Mouse (Mus musculus) MEL (cell line): ENCODE measurements at regions not wholly inside any gene's neighbourhood (a gene's known extent, or its start where the extent isn't known, plus 50 kb on each side); places are given as distances from the start of the nearest gene placed in this dataset.

ENCODE experiments used
- BHLHE40 ChIP-seq: IDR thresholded peaks from 2 replicates; pipeline ENCODE4 v1.6.1; 2012; ENCODE audit warnings: low read depth, mild to moderate bottlenecking, inconsistent platforms, low read length, improper control_type of control experiment, borderline replicate concordance
- CHD2 ChIP-seq: IDR thresholded peaks from 2 replicates; pipeline ENCODE4 v1.6.1; 2011; ENCODE audit warnings: low read length, improper control_type of control experiment
- CTCF ChIP-seq, 3 experiments: IDR thresholded peaks in 2 of 3; conservative IDR thresholded peaks in 1 of 3; 2 replicates each; pipeline ENCODE4 v1.5.1; 2011 to 2012; ENCODE audit warnings: low read length in 3 of 3, low read depth in 2 of 3, mild to moderate bottlenecking in 2 of 3, improper control_type of control experiment in 1 of 3, inconsistent platforms in 1 of 3, mixed read lengths in 1 of 3, moderate library complexity in 1 of 3; ENCODE audit not compliant: control insufficient read depth in 1 of 3, insufficient read depth in 1 of 3, poor library complexity in 1 of 3, severe bottlenecking in 1 of 3
- E2F4 ChIP-seq: IDR thresholded peaks from 2 replicates; pipeline ENCODE4 v1.6.1; 2011; ENCODE audit warnings: low read depth, low read length, improper control_type of control experiment, borderline replicate concordance
- ELF1 ChIP-seq: IDR thresholded peaks from 2 replicates; pipeline ENCODE4 v1.6.1; 2014; ENCODE audit warnings: low read depth, mild to moderate bottlenecking, inconsistent platforms, low read length, improper control_type of control experiment, moderate library complexity
- GATA1 ChIP-seq: IDR thresholded peaks from 2 replicates; pipeline ENCODE4 v1.6.1; 2011; ENCODE audit warnings: low read depth, low read length, improper control_type of control experiment
- MYC ChIP-seq: IDR thresholded peaks from 2 replicates; pipeline ENCODE4 v1.6.1; 2011; ENCODE audit warnings: low read depth, mild to moderate bottlenecking, low read length, improper control_type of control experiment, moderate library complexity
- POLR2A ChIP-seq, 2 experiments: IDR thresholded peaks; 2 replicates each; pipeline ENCODE4 v1.6.1; 2011 to 2012; ENCODE audit warnings: low read length in 2 of 2, mild to moderate bottlenecking in 2 of 2, control low read depth in 1 of 2, improper control_type of control experiment in 1 of 2, low read depth in 1 of 2, moderate library complexity in 1 of 2; ENCODE audit not compliant: control insufficient read depth in 1 of 2, insufficient read depth in 1 of 2, poor library complexity in 1 of 2
- SIN3A ChIP-seq: IDR thresholded peaks from 2 replicates; pipeline ENCODE4 v1.6.1; 2012; ENCODE audit warnings: low read length, improper control_type of control experiment, inconsistent platforms
- TBP ChIP-seq: IDR thresholded peaks from 2 replicates; pipeline ENCODE4 v1.8.0; 2011; ENCODE audit warnings: low read depth, low read length, improper control_type of control experiment
- TCF12 ChIP-seq: IDR thresholded peaks from 2 replicates; pipeline ENCODE4 v1.6.1; 2014; ENCODE audit warnings: low read depth, mild to moderate bottlenecking, inconsistent platforms, low read length, improper control_type of control experiment, moderate library complexity
- USF2 ChIP-seq, 2 experiments: IDR thresholded peaks; 2 replicates each; pipeline ENCODE4 v1.6.1; 2011 to 2012; ENCODE audit warnings: improper control_type of control experiment in 2 of 2, low read length in 2 of 2, borderline replicate concordance in 1 of 2, inconsistent platforms in 1 of 2, low read depth in 1 of 2, mild to moderate bottlenecking in 1 of 2; ENCODE audit not compliant: insufficient read depth in 1 of 2
- ZC3H11A ChIP-seq: IDR thresholded peaks from 2 replicates; pipeline ENCODE4 v1.6.1; 2012; ENCODE audit warnings: low read depth, mild to moderate bottlenecking, inconsistent platforms, low read length, improper control_type of control experiment
- ZMIZ1 ChIP-seq: IDR thresholded peaks from 2 replicates; pipeline ENCODE4 v1.6.1; 2012; ENCODE audit warnings: low read depth, mild to moderate bottlenecking, inconsistent platforms, low read length, improper control_type of control experiment, moderate library complexity

GRCm38 (mm10) chr3:111386334-111386733 is 1135.5 kb upstream of the Prmt6 start:
- TF ChIP-seq TBP (no peak), GATA1 (no peak), CTCF (IDR thresholded peaks at IDR 0.05 in 2 of 3, conservative IDR thresholded peaks at IDR 0.05 in 1 of 3; ENCODE audit: control insufficient read depth in 1 of 3, insufficient read depth in 1 of 3, low read depth in 2 of 3, low read length in 3 of 3, poor library complexity in 1 of 3, severe bottlenecking in 1 of 3) (no peak), TCF12 (no peak), ZMIZ1 (no peak), MYC (no peak), ZC3H11A (no peak), ELF1 (no peak), USF2 (IDR thresholded peaks at IDR 0.05; ENCODE audit: borderline replicate concordance in 1 of 2, insufficient read depth in 1 of 2, low read depth in 1 of 2, low read length in 2 of 2) (no peak), E2F4 (no peak), POLR2A (IDR thresholded peaks at IDR 0.05; ENCODE audit: control insufficient read depth in 1 of 2, insufficient read depth in 1 of 2, low read depth in 1 of 2, low read length in 2 of 2, poor library complexity in 1 of 2) (no peak), CHD2 (no peak), SIN3A (no peak), BHLHE40 (no peak)
